26 mouse cellular contexts compared by ENCODE assay signal in genomic region chr9:23136511-23136910, GRCm38 (mm10).
DNase-seq lines count a peak whose midpoint lies in the region; ATAC-seq lines count a peak whose summit lies in the region.
"Had no signal": no experiment of that assay in that cellular context is flagged by ENCODE, and none has a peak within 500 bp of the region (broad histone marks: within the 10 kb centered on the region; RNA-seq: fewer than 3 reads in every experiment).

No protein-coding gene starts in this region.

- H3K4me3 ChIP-seq in megakaryocyte, embryonic 14.5 days (replicated peaks) = peak overlapping the region; percentile 56
- H3K4me3 ChIP-seq: embryonic facial prominence, embryonic 12.5 days; erythroblast, embryonic 14.5 days; forebrain, embryonic 12.5 days; forebrain, embryonic 15.5 days; hindbrain, embryonic 12.5 days; hindbrain, embryonic 15.5 days had no signal

- no peak for ATAC-seq in megakaryocyte, adult 5-6 weeks (ENCODE audit: poor library complexity, severe bottlenecking)
- ATAC-seq: forebrain, embryonic 15.5 days; intestine, postnatal 0 days; Patski had no signal

- peak; percentile 7 for DNase-seq in gastrocnemius, adult 18-20 months (ENCODE audit: low spot score)
- no peak for DNase-seq in gastrocnemius, postnatal 36 days
- peak; percentile 21 to 37 for DNase-seq in heart, adult 18-20 months
- DNase-seq in heart, postnatal 4 days = no peak
- DNase-seq in heart, postnatal 25 days (ENCODE audit: low spot score) = peak; percentile 16
- DNase-seq in urinary bladder, postnatal 4 days (ENCODE audit: low spot score in 2 of 2) = no peak
- DNase-seq: adrenal gland, postnatal 10 days; adrenal gland, postnatal 36 days; B cell, adult 2 months; cerebellum, adult 18-20 months; cerebellum, adult 9-10 months; cerebellum, postnatal 14 days; gastrocnemius, postnatal 14 days; kidney, adult 2 months had no signal

- peaks cover 16% of the 10 kb centered on the region for H3K4me1 ChIP-seq in megakaryocyte, embryonic 14.5 days
- H3K4me1 ChIP-seq: forebrain, embryonic 15.5 days; hindbrain, embryonic 15.5 days had no signal

- intact Hi-C loops in gastrocnemius, postnatal 36 days (cut with DNase I) = no loop called here
- intact Hi-C loops in heart, postnatal 25 days (cut with DNase I) = no loop called here

- no peaks in the 10 kb centered on the region for H3K9me3 ChIP-seq in megakaryocyte, embryonic 14.5 days
- H3K9me3 ChIP-seq: embryonic facial prominence, embryonic 12.5 days; forebrain, embryonic 12.5 days; forebrain, embryonic 15.5 days; G1E; hindbrain, embryonic 12.5 days; hindbrain, embryonic 15.5 days had no signal

- H3K36me3 ChIP-seq in megakaryocyte, embryonic 14.5 days (replicated peaks; ENCODE audit: low read length) = no peaks in the 10 kb centered on the region
- H3K36me3 ChIP-seq: embryonic facial prominence, embryonic 12.5 days; forebrain, embryonic 12.5 days; forebrain, embryonic 15.5 days; G1E; hindbrain, embryonic 12.5 days; hindbrain, embryonic 15.5 days had no signal

- H3K27me3 ChIP-seq in megakaryocyte, embryonic 14.5 days (replicated peaks) = no peaks in the 10 kb centered on the region
- H3K27me3 ChIP-seq: CH12.LX; embryonic facial prominence, embryonic 12.5 days; forebrain, embryonic 12.5 days; forebrain, embryonic 15.5 days; hindbrain, embryonic 12.5 days; hindbrain, embryonic 15.5 days; Patski had no signal

Comparison
In these comparisons a context has a peak if more than half of its experiments do, and no peak if none do; other contexts are left out.
1. DNase-seq: peak in gastrocnemius, adult 18-20 months (single experiment), heart, adult 18-20 months (2 of 2) and heart, postnatal 25 days (single experiment); none in gastrocnemius, postnatal 36 days (0 of 2), heart, postnatal 4 days (single experiment) and urinary bladder, postnatal 4 days (0 of 2).